Mouse (Mus musculus) brain, embryonic 14.5 days (tissue): ENCODE data around the gene Tmem139.

Experiments used
- CTCF ChIP-seq: fragments of 200-500 bp; IDR thresholded peaks from 2 replicates; pipeline ENCODE4 v1.5.1; 2012; ENCODE audit warnings: inconsistent platforms, mild to moderate bottlenecking, moderate library complexity, borderline replicate concordance; ENCODE audit not compliant: insufficient read depth, insufficient read length; ENCODE audit errors: extremely low read depth
- POLR2A ChIP-seq: fragments of 200-500 bp; IDR thresholded peaks from 2 replicates; pipeline ENCODE4 v1.6.1; 2012; ENCODE audit warnings: mild to moderate bottlenecking, inconsistent platforms, borderline replicate concordance; ENCODE audit not compliant: poor library complexity, insufficient read depth, insufficient read length, severe bottlenecking; ENCODE audit errors: extremely low read depth

GRCm38 (mm10) chr6:42222286-42222685 is 39.5 kb upstream of the Tmem139 start:
- no peak for TF ChIP-seq POLR2A
- no peak for TF ChIP-seq CTCF
